Mouse (Mus musculus): ENCODE measurements around the gene Mrps18c. TPM values are rescaled to one million over a fixed set of nuclear protein-coding genes. Genes with fewer than 3 reads are reported as not detected.

Gene Mrps18c
- polyA plus RNA-seq, 1 experiment from 2014 or later, result 153 TPM

GRCm38 (mm10) chr5:100833841-100834240 lies 35.4 kb downstream of the Mrps18c start:
- H3K4me1 ChIP-seq (ENCODE audit: control insufficient read depth, insufficient read depth, low read length), result no peaks in the 10 kb centered on the region
- no peak for DNase-seq (ENCODE audit: low spot score)
- H3K9me3 ChIP-seq (ENCODE audit: control insufficient read depth, low read length), result no peaks in the 10 kb centered on the region
- no peak overlapping the region for H3K27ac ChIP-seq (replicated peaks; ENCODE audit: low read depth, low read length)
- H3K4me2 ChIP-seq (ENCODE audit: low read depth, low read length), result no peak overlapping the region
- no peak overlapping the region for H3K4me3 ChIP-seq (ENCODE audit: low read depth, low read length)
- no peak overlapping the region for H3K9ac ChIP-seq (ENCODE audit: low read depth, low read length)
- ATAC-seq (ENCODE audit: low read depth), result no peak
- no peaks in the 10 kb centered on the region for H3K27me3 ChIP-seq (replicated peaks; ENCODE audit: control insufficient read depth, insufficient read depth, low read length)
- H3K36me3 ChIP-seq (ENCODE audit: control insufficient read depth, insufficient read depth, low read length), result no peaks in the 10 kb centered on the region
- WGBS, result 85% methylated on average over 2 of the region's 2 CpGs

- WGBS, result 60% methylated on average over 9 of the region's 9 CpGs
- ATAC-seq (ENCODE audit: low read depth), result peak; percentile 79; the same call in 1 of the 2 replicates
Observed at GRCm38 (mm10) chr5:100835862-100836538, 37.6 kb downstream of the Mrps18c start.

GRCm38 (mm10) chr5:100837907-100838306 lies 39.5 kb downstream of the Mrps18c start:
- H3K27ac ChIP-seq (replicated peaks; ENCODE audit: low read depth, low read length), result no peak overlapping the region
- H3K27me3 ChIP-seq (replicated peaks; ENCODE audit: control insufficient read depth, insufficient read depth, low read length), result no peaks in the 10 kb centered on the region
- H3K4me3 ChIP-seq (ENCODE audit: low read depth, low read length), result no peak overlapping the region
- no peak overlapping the region for H3K9ac ChIP-seq (ENCODE audit: low read depth, low read length)
- no peaks in the 10 kb centered on the region for H3K4me1 ChIP-seq (ENCODE audit: control insufficient read depth, insufficient read depth, low read length)
- peaks cover 11% of the 10 kb centered on the region; the same call in 1 of the 2 replicates for H3K9me3 ChIP-seq (ENCODE audit: control insufficient read depth, low read length)
- DNase-seq (ENCODE audit: low spot score), result peak; percentile 56
- no peak overlapping the region for H3K4me2 ChIP-seq (ENCODE audit: low read depth, low read length)
- WGBS, result 79% methylated on average over 7 of the region's 7 CpGs
- 0 out of 2 replicates have a peak, but pooled peaks have one; percentile 18 for ATAC-seq (ENCODE audit: low read depth)
- no peaks in the 10 kb centered on the region for H3K36me3 ChIP-seq (ENCODE audit: control insufficient read depth, insufficient read depth, low read length)

More at GRCm38 (mm10) chr5:100835862-100836538, 37.6 kb downstream of the Mrps18c start:
- DNase-seq (ENCODE audit: low spot score), result peak; percentile 62
- Histone ChIP-seq H3K9me3 (ENCODE audit: control insufficient read depth, low read length) (no peaks in the 10 kb centered on the region), H3K36me3 (ENCODE audit: control insufficient read depth, insufficient read depth, low read length) (no peaks in the 10 kb centered on the region), H3K4me3 (ENCODE audit: low read depth, low read length) (no peak overlapping the region), H3K27ac (replicated peaks; ENCODE audit: low read depth, low read length) (no peak overlapping the region; the same call in 1 of the 2 replicates), H3K9ac (ENCODE audit: low read depth, low read length) (no peak overlapping the region), H3K4me2 (ENCODE audit: low read depth, low read length) (no peak overlapping the region), H3K27me3 (replicated peaks; ENCODE audit: control insufficient read depth, insufficient read depth, low read length) (no peaks in the 10 kb centered on the region), H3K4me1 (ENCODE audit: control insufficient read depth, insufficient read depth, low read length) (no peaks in the 10 kb centered on the region)

- ATAC-seq (ENCODE audit: low read depth), result no peak
- peaks cover 47% of the 10 kb centered on the region for H3K27me3 ChIP-seq (replicated peaks; ENCODE audit: control insufficient read depth, insufficient read depth, low read length)
- DNase-seq (ENCODE audit: low spot score), result no peak
- no peak overlapping the region for H3K4me3 ChIP-seq (ENCODE audit: low read depth, low read length)
- H3K36me3 ChIP-seq (ENCODE audit: control insufficient read depth, insufficient read depth, low read length), result no peaks in the 10 kb centered on the region
- no peak overlapping the region for H3K9ac ChIP-seq (ENCODE audit: low read depth, low read length)
- H3K4me2 ChIP-seq (ENCODE audit: low read depth, low read length), result peak overlapping the region; percentile 95; the same call in 1 of the 2 replicates
- WGBS, result 42% methylated on average over 3 of the region's 3 CpGs
- H3K9me3 ChIP-seq (ENCODE audit: control insufficient read depth, low read length), result peaks cover 11% of the 10 kb centered on the region; the same call in 1 of the 2 replicates
- no peak overlapping the region for H3K27ac ChIP-seq (replicated peaks; ENCODE audit: low read depth, low read length)
- peaks cover 4% of the 10 kb centered on the region; the same call in 1 of the 2 replicates for H3K4me1 ChIP-seq (ENCODE audit: control insufficient read depth, insufficient read depth, low read length)
Observed at GRCm38 (mm10) chr5:100844485-100844884, 46.1 kb downstream of the Mrps18c start.

- no peak within 1 kb of the TSS for H3K27ac ChIP-seq (replicated peaks; ENCODE audit: low read depth, low read length)
- H3K4me2 ChIP-seq (ENCODE audit: low read depth, low read length), result peak within 1 kb of the TSS; percentile 95
- DNase-seq (ENCODE audit: low spot score), result no peak
- peaks cover 11% of the 10 kb centered on the region; the same call in 1 of the 2 replicates for H3K9me3 ChIP-seq (ENCODE audit: control insufficient read depth, low read length)
- peak within 1 kb of the TSS; percentile 59 for H3K4me3 ChIP-seq (ENCODE audit: low read depth, low read length)
- 0% methylated on average over 16 of the region's 16 CpGs for WGBS
- 0 out of 2 replicates have a peak, but pooled peaks have one; percentile 32 for ATAC-seq (ENCODE audit: low read depth)
- no peaks in the 10 kb centered on the region for H3K36me3 ChIP-seq (ENCODE audit: control insufficient read depth, insufficient read depth, low read length)
- peaks cover 4% of the 10 kb centered on the region; the same call in 1 of the 2 replicates for H3K4me1 ChIP-seq (ENCODE audit: control insufficient read depth, insufficient read depth, low read length)
- H3K27me3 ChIP-seq (replicated peaks; ENCODE audit: control insufficient read depth, insufficient read depth, low read length), result peaks cover 47% of the 10 kb centered on the region
- H3K9ac ChIP-seq (ENCODE audit: low read depth, low read length), result peak within 1 kb of the TSS; percentile 68
Observed at GRCm38 (mm10) chr5:100845485-100845847, 47.0 kb downstream of the Mrps18c start, which contains the start of gene Gpat3. TSS of gene Gpat3 (plus strand) at chr5:100845713.

GRCm38 (mm10) chr5:100845848-100846598 lies 47.6 kb downstream of the Mrps18c start:
- Histone ChIP-seq H3K9ac (ENCODE audit: low read depth, low read length) (peak overlapping the region; percentile 68), H3K27ac (replicated peaks; ENCODE audit: low read depth, low read length) (no peak overlapping the region), H3K27me3 (replicated peaks; ENCODE audit: control insufficient read depth, insufficient read depth, low read length) (peaks cover 47% of the 10 kb centered on the region), H3K4me2 (ENCODE audit: low read depth, low read length) (peak overlapping the region; percentile 95), H3K9me3 (ENCODE audit: control insufficient read depth, low read length) (peaks cover 11% of the 10 kb centered on the region; the same call in 1 of the 2 replicates), H3K4me3 (ENCODE audit: low read depth, low read length) (peak overlapping the region; percentile 59), H3K4me1 (ENCODE audit: control insufficient read depth, insufficient read depth, low read length) (peaks cover 4% of the 10 kb centered on the region; the same call in 1 of the 2 replicates), H3K36me3 (ENCODE audit: control insufficient read depth, insufficient read depth, low read length) (no peaks in the 10 kb centered on the region)
- under 1% methylated on average over 35 of the region's 52 CpGs for WGBS
- DNase-seq (ENCODE audit: low spot score), result peak; percentile 55
- ATAC-seq (ENCODE audit: low read depth), result peak; percentile 62

GRCm38 (mm10) chr5:100846599-100846920 lies 48.1 kb downstream of the Mrps18c start:
- H3K27me3 ChIP-seq (replicated peaks; ENCODE audit: control insufficient read depth, insufficient read depth, low read length), result peaks cover 47% of the 10 kb centered on the region

GRCm38 (mm10) chr5:100847143-100847542 lies 48.7 kb downstream of the Mrps18c start:
- no peak for DNase-seq (ENCODE audit: low spot score)
- Histone ChIP-seq H3K4me3 (ENCODE audit: low read depth, low read length) (peak overlapping the region; percentile 59), H3K36me3 (ENCODE audit: control insufficient read depth, insufficient read depth, low read length) (no peaks in the 10 kb centered on the region), H3K4me1 (ENCODE audit: control insufficient read depth, insufficient read depth, low read length) (peaks cover 4% of the 10 kb centered on the region; the same call in 1 of the 2 replicates), H3K4me2 (ENCODE audit: low read depth, low read length) (peak overlapping the region; percentile 95), H3K9ac (ENCODE audit: low read depth, low read length) (no peak overlapping the region), H3K27ac (replicated peaks; ENCODE audit: low read depth, low read length) (no peak overlapping the region), H3K9me3 (ENCODE audit: control insufficient read depth, low read length) (peaks cover 4% of the 10 kb centered on the region; the same call in 1 of the 2 replicates), H3K27me3 (replicated peaks; ENCODE audit: control insufficient read depth, insufficient read depth, low read length) (peaks cover 47% of the 10 kb centered on the region)
- WGBS, result 5% methylated on average over 2 of the region's 2 CpGs
- ATAC-seq (ENCODE audit: low read depth), result no peak

More at GRCm38 (mm10) chr5:100846599-100846920, 48.1 kb downstream of the Mrps18c start:
- H3K4me1 ChIP-seq (ENCODE audit: control insufficient read depth, insufficient read depth, low read length), result peaks cover 4% of the 10 kb centered on the region; the same call in 1 of the 2 replicates
- H3K27ac ChIP-seq (replicated peaks; ENCODE audit: low read depth, low read length), result no peak overlapping the region
- H3K4me3 ChIP-seq (ENCODE audit: low read depth, low read length), result peak overlapping the region; percentile 59
- peak overlapping the region; percentile 95 for H3K4me2 ChIP-seq (ENCODE audit: low read depth, low read length)
- DNase-seq (ENCODE audit: low spot score) (peak; percentile 26), ATAC-seq (ENCODE audit: low read depth) (peak; percentile 44; the same call in 1 of the 2 replicates)
- H3K36me3 ChIP-seq (ENCODE audit: control insufficient read depth, insufficient read depth, low read length), result no peaks in the 10 kb centered on the region
- 1% methylated on average over 22 of the region's 22 CpGs for WGBS
- H3K9ac ChIP-seq (ENCODE audit: low read depth, low read length), result peak overlapping the region; percentile 68
- H3K9me3 ChIP-seq (ENCODE audit: control insufficient read depth, low read length), result peaks cover 9% of the 10 kb centered on the region; the same call in 1 of the 2 replicates
